Mouse (Mus musculus) small intestine, adult 2 months (tissue): ENCODE results near the gene Dirc2.

ENCODE experiments used
- CTCF ChIP-seq: fragments of 200-500 bp; IDR thresholded peaks from 2 replicates; pipeline ENCODE4 v1.5.1; 2012; ENCODE audit warnings: low read depth, mild to moderate bottlenecking, control low read depth, inconsistent platforms, low read length, moderate library complexity, mixed read lengths; ENCODE audit not compliant: insufficient replicate concordance, insufficient read length; ENCODE audit errors: extremely low read depth
- POLR2A ChIP-seq: fragments of 200-500 bp; IDR thresholded peaks from 2 replicates; pipeline ENCODE4 v1.6.1; 2012; ENCODE audit warnings: low read depth, mild to moderate bottlenecking, control low read depth, inconsistent platforms, low read length, moderate library complexity

DNA sequence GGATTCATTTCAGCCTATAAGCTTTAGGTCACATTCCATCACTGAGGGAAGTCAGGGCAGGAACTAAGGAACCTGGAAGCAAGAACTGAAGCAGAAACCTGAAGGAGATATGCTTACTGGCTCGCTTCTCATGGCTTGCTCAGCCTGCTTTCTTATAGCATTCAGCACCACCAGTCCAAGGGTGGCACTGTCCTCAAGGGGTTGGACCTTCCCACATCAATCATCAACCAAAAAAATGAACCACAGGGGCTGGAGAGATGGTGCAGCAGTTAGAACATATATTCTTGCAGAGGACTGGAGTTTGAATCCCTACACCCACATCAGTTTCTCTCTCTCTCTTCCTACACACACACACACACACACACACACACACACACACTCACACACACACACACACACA is 4.2 kb downstream of the Dirc2 start:
- no peak for TF ChIP-seq POLR2A
- no peak for TF ChIP-seq CTCF
